In the genomic region with DNA sequence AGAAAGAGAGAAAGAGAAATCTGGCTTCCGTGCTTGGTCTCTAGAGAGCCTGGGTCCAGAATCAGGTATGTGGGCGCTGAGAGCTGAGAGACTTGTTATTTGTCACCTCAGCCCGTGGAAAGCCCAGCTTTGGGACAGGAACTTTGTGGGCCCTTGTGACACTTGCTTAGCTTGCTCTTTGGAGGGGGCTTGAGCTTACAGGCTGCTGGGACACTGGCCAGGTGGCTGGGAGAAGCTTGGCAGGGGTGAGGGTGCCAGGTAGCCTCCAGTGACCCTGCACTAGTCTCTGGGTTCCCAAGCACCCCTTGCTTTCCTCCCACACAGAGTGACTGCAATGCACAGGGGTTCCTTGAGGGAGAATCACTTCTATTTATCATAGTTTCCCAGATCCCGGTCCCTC, we compare ENCODE assay signal across 21 mouse cellular contexts. TPM values are rescaled to one million over a fixed set of nuclear protein-coding genes. Genes with fewer than 3 reads are reported as not detected.
DNase-seq lines count a peak whose midpoint lies in the region; ATAC-seq and TF ChIP-seq lines count a peak whose summit lies in the region.
"Had no signal": no experiment of that assay in that cellular context is flagged by ENCODE, and none has a peak within 500 bp of the region (broad histone marks: within the 10 kb centered on the region; RNA-seq: fewer than 3 reads in every experiment).

No protein-coding gene starts in this region.

- no peaks in the 10 kb centered on the region for H3K79me2 ChIP-seq in heart, adult 2 months (replicated peaks; ENCODE audit: control insufficient read depth, insufficient read depth, low read length)

- intact Hi-C loops in heart, adult 2 months (cut with DNase I): no loop called here

- no peak for ATAC-seq in heart, embryonic 11.5 days (replicated peaks; ENCODE audit: insufficient number of reproducible peaks, low FRiP score, low TSS enrichment)
- ATAC-seq in heart, embryonic 15.5 days (replicated peaks; ENCODE audit: insufficient number of reproducible peaks, insufficient read depth, low FRiP score, low read depth): no peak; the same call in 1 of the 2 replicates
- ATAC-seq in midbrain, embryonic 14.5 days (ENCODE audit: low FRiP score, low TSS enrichment): no peak
- ATAC-seq: activated CD4-positive, CD25-positive, alpha-beta regulatory T cell, adult 4 months; forebrain, embryonic 13.5 days; hindbrain, postnatal 0 days; Patski had no signal

- no peak overlapping the region for H3K4me2 ChIP-seq in heart, embryonic 11.5 days
- H3K4me2 ChIP-seq in heart, embryonic 15.5 days: 0 out of 2 replicates have a peak overlapping the region, but pooled peaks have one; percentile 7
- H3K4me2 ChIP-seq in midbrain, embryonic 14.5 days (ENCODE audit: low read length): no peak overlapping the region
- H3K4me2 ChIP-seq: embryonic facial prominence, embryonic 13.5 days; forebrain, embryonic 13.5 days; hindbrain, embryonic 13.5 days had no signal

- H3K27me3 ChIP-seq in heart, adult 2 months (ENCODE audit: control insufficient read depth, insufficient read depth, low read length): no peaks in the 10 kb centered on the region
- H3K27me3 ChIP-seq in heart, embryonic 11.5 days (ENCODE audit: control insufficient read depth, insufficient read depth, low read length): no peaks in the 10 kb centered on the region
- H3K27me3 ChIP-seq in heart, embryonic 15.5 days: 0 out of 2 replicates have a peak, but pooled peaks cover 10% of the 10 kb centered on the region
- H3K27me3 ChIP-seq in midbrain, embryonic 14.5 days (ENCODE audit: control insufficient read depth, insufficient read depth, low read length): no peaks in the 10 kb centered on the region
- H3K27me3 ChIP-seq: forebrain, embryonic 13.5 days had no signal

- peak in 1 of 2 experiments; percentile 30 for DNase-seq in heart, adult 2 months
- peak; percentile 22 to 41 for DNase-seq in lung, adult 18-20 months
- no peak for DNase-seq in lung, adult 2 months
- peak; percentile 50 for DNase-seq in heart, postnatal 4 days
- DNase-seq in right cerebral cortex, postnatal 14 days: no peak
- no peak for DNase-seq in midbrain, embryonic 14.5 days
- DNase-seq: adrenal gland, postnatal 14 days; cerebellum, adult 11-12 months; cerebellum, adult 9-10 months; cerebellum, postnatal 25 days; gastrocnemius, adult 2 months; gastrocnemius, postnatal 36 days; kidney, adult 18-20 months had no signal

- H3K9ac ChIP-seq in heart, adult 2 months (ENCODE audit: low read depth, low read length): no peak overlapping the region
- H3K9ac ChIP-seq in heart, embryonic 11.5 days (ENCODE audit: low read depth, low read length): no peak overlapping the region
- no peak overlapping the region for H3K9ac ChIP-seq in heart, embryonic 15.5 days
- H3K9ac ChIP-seq in midbrain, embryonic 14.5 days (replicated peaks; ENCODE audit: low read length): no peak overlapping the region
- H3K9ac ChIP-seq: embryonic facial prominence, embryonic 13.5 days; forebrain, embryonic 13.5 days; hindbrain, embryonic 13.5 days had no signal

- H3K36me3 ChIP-seq in heart, adult 2 months (ENCODE audit: control insufficient read depth, insufficient read depth, low read length): no peaks in the 10 kb centered on the region
- H3K36me3 ChIP-seq in heart, embryonic 11.5 days (ENCODE audit: control insufficient read depth, insufficient read depth, low read length): no peaks in the 10 kb centered on the region
- no peaks in the 10 kb centered on the region for H3K36me3 ChIP-seq in heart, embryonic 15.5 days
- no peaks in the 10 kb centered on the region for H3K36me3 ChIP-seq in midbrain, embryonic 14.5 days (ENCODE audit: control insufficient read depth, insufficient read depth, low read length)
- H3K36me3 ChIP-seq: embryonic facial prominence, embryonic 13.5 days; hindbrain, embryonic 13.5 days had no signal

- H3K9me3 ChIP-seq in heart, embryonic 11.5 days (replicated peaks; ENCODE audit: control insufficient read depth, low read length): no peaks in the 10 kb centered on the region
- no peaks in the 10 kb centered on the region for H3K9me3 ChIP-seq in heart, embryonic 15.5 days (replicated peaks)
- H3K9me3 ChIP-seq in midbrain, embryonic 14.5 days (ENCODE audit: control insufficient read depth, low read length): no peaks in the 10 kb centered on the region
- H3K9me3 ChIP-seq: embryonic facial prominence, embryonic 13.5 days; forebrain, embryonic 13.5 days; hindbrain, embryonic 13.5 days had no signal

- no peak for TF ChIP-seq POLR2A in heart, adult 2 months (IDR thresholded peaks at IDR 0.05; ENCODE audit: insufficient read depth, low read depth, low read length)
- TF ChIP-seq POLR2A in lung, adult 2 months (IDR thresholded peaks at IDR 0.05; ENCODE audit: borderline replicate concordance, extremely low read depth, low read depth, low read length): no peak

- 40% methylated on average over 4 of the region's 4 CpGs for WGBS in heart, adult 2 months
- 57% methylated on average over 4 of the region's 4 CpGs for WGBS in heart, embryonic 11.5 days (ENCODE audit: insufficient replicate concordance)
- WGBS in lung, adult 2 months: 58% methylated on average over 4 of the region's 4 CpGs
- 42% methylated on average over 4 of the region's 4 CpGs for WGBS in heart, embryonic 15.5 days
- WGBS in midbrain, embryonic 14.5 days: 78% methylated on average over 4 of the region's 4 CpGs

- TF ChIP-seq EP300 in heart, adult 2 months (IDR thresholded peaks at IDR 0.05; ENCODE audit: insufficient read depth, low read depth, low read length): no peak

- peaks cover 7% of the 10 kb centered on the region for H3K4me1 ChIP-seq in heart, adult 2 months (ENCODE audit: control insufficient read depth, insufficient read depth, low read length)
- H3K4me1 ChIP-seq in heart, embryonic 11.5 days (ENCODE audit: control insufficient read depth, insufficient read depth, low read length): peaks cover 4% of the 10 kb centered on the region; the same call in 1 of the 2 replicates
- peaks cover 7% of the 10 kb centered on the region for H3K4me1 ChIP-seq in lung, adult 2 months (ENCODE audit: control insufficient read depth, insufficient read depth, low read length)
- H3K4me1 ChIP-seq in heart, embryonic 15.5 days (replicated peaks): peaks cover 25% of the 10 kb centered on the region
- peaks cover 6% of the 10 kb centered on the region for H3K4me1 ChIP-seq in midbrain, embryonic 14.5 days (ENCODE audit: control insufficient read depth, insufficient read depth, low read length)

- H3K27ac ChIP-seq in heart, adult 2 months: peak overlapping the region; percentile 17; the same call in 1 of the 2 replicates
- no peak overlapping the region for H3K27ac ChIP-seq in heart, embryonic 11.5 days (ENCODE audit: low read depth, low read length)
- no peak overlapping the region for H3K27ac ChIP-seq in heart, embryonic 15.5 days
- H3K27ac ChIP-seq in midbrain, embryonic 14.5 days (replicated peaks; ENCODE audit: low read depth, low read length): no peak overlapping the region
- H3K27ac ChIP-seq: embryonic facial prominence, embryonic 13.5 days; forebrain, embryonic 13.5 days; gastrocnemius, adult 2 months; hindbrain, embryonic 13.5 days; hindbrain, postnatal 0 days had no signal

- H3K4me3 ChIP-seq in heart, adult 2 months: no peak overlapping the region
- H3K4me3 ChIP-seq in heart, embryonic 11.5 days (ENCODE audit: low read depth, low read length): no peak overlapping the region
- no peak overlapping the region for H3K4me3 ChIP-seq in lung, adult 2 months (replicated peaks; ENCODE audit: extremely low read depth, low read depth, low read length)
- no peak overlapping the region for H3K4me3 ChIP-seq in heart, embryonic 15.5 days
- no peak overlapping the region for H3K4me3 ChIP-seq in midbrain, embryonic 14.5 days (replicated peaks; ENCODE audit: low read depth, low read length)
- H3K4me3 ChIP-seq: embryonic facial prominence, embryonic 13.5 days; forebrain, embryonic 13.5 days; gastrocnemius, adult 2 months; hindbrain, embryonic 13.5 days had no signal

- no peak for TF ChIP-seq CTCF in heart, adult 2 months (IDR thresholded peaks at IDR 0.05)
- no peak for TF ChIP-seq CTCF in lung, adult 2 months (IDR thresholded peaks at IDR 0.05; ENCODE audit: insufficient read depth, low read length)

RNA-seq across cellular contexts. Expression of gene Cracr2a, which starts 2.4 kb away (rescaled TPM):
- total RNA-seq in heart, adult 2 months (2021): 1 to 10 TPM; 1.1 to 1.4 TPM
- polyA plus RNA-seq in heart, adult 2 months (2012; rRNA removed): 1.4 and 1.5 TPM in 2 replicates
- polyA plus RNA-seq in heart, embryonic 11.5 days (2014; fragmentation: Nextera tagmentation; extraction: Ambion mirVana): 0.93 and 1.0 TPM in 2 replicates
- polyA plus RNA-seq in lung, adult 2 months (2012; rRNA removed): 10.2 and 12.7 TPM in 2 replicates
- 1.1 and 1.3 TPM in 2 replicates for polyA plus RNA-seq in heart, embryonic 15.5 days (2015; fragmentation: Nextera tagmentation; extraction: Ambion mirVana)
- 1 to 10 TPM; 1.8 to 3.0 TPM for total RNA-seq in heart, postnatal 4 days (2021)
- polyA plus RNA-seq in midbrain, embryonic 14.5 days (2014; fragmentation: Nextera tagmentation; extraction: Ambion mirVana): 0.22 and 0.41 TPM in 2 replicates
- polyA plus RNA-seq: Patski had no signal

Comparison
In these comparisons a context has a peak if more than half of its experiments do, and no peak if none do; other contexts are left out.
1. DNase-seq: peak in lung, adult 18-20 months (2 of 2) and heart, postnatal 4 days (single experiment); none in lung, adult 2 months (single experiment), right cerebral cortex, postnatal 14 days (single experiment) and midbrain, embryonic 14.5 days (single experiment).